Mouse (Mus musculus) kidney, embryonic 16.5 days (tissue): Measurements from ENCODE around the gene Zfp688. TPM values are rescaled to one million over a fixed set of nuclear protein-coding genes. Genes with fewer than 3 reads are reported as not detected.
"Not testable (repeated sequence)": the region's sequence is repeated elsewhere in the genome, so short reads cannot be mapped to it uniquely, and the experiment has no call there.

Experiments
- ATAC-seq: fragments of 200-750 bp; cut with Nextera tagmentation; 2 replicates; pipeline ENCODE4 v1.8.0; 2017; ENCODE audit warnings: moderate TSS enrichment; ENCODE audit not compliant: low FRiP score, low TSS enrichment
- H3K27ac ChIP-seq: fragments of 300-500 bp; sonication (generic); 2 replicates; pipeline ENCODE4 v1.5.1; 2014; ENCODE audit warnings: low read length
- H3K27me3 ChIP-seq: fragments of 300-500 bp; sonication (generic); 2 replicates; pipeline ENCODE4 v1.6.1; 2014; ENCODE audit warnings: low read length, control low read depth, mixed read lengths; ENCODE audit not compliant: insufficient read depth
- H3K36me3 ChIP-seq: fragments of 300-500 bp; sonication (generic); 2 replicates; pipeline ENCODE4 v1.6.1; 2014; ENCODE audit warnings: low read length, control low read depth, mixed read lengths; ENCODE audit not compliant: insufficient read depth
- H3K4me1 ChIP-seq: fragments of 300-500 bp; sonication (generic); 2 replicates; pipeline ENCODE4 v1.6.1; 2014; ENCODE audit warnings: low read length, control low read depth, mixed read lengths; ENCODE audit not compliant: insufficient read depth
- H3K4me2 ChIP-seq: fragments of 300-500 bp; sonication (generic); replicated peaks from 2 replicates; pipeline ENCODE4 v1.6.1; 2014; ENCODE audit warnings: low read depth, low read length
- H3K4me3 ChIP-seq: fragments of 300-500 bp; sonication (generic); 2 replicates; pipeline ENCODE4 v1.5.1; 2014; ENCODE audit warnings: mild to moderate bottlenecking, low read length
- H3K9ac ChIP-seq: fragments of 300-500 bp; sonication (generic); replicated peaks from 2 replicates; pipeline ENCODE4 v1.6.1; 2014; ENCODE audit warnings: low read length
- H3K9me3 ChIP-seq: fragments of 300-500 bp; sonication (generic); 2 replicates; pipeline ENCODE4 v1.6.1; 2016; ENCODE audit warnings: low read length, control low read depth
- WGBS: fragments of 180-500 bp; shearing (Covaris S2); extraction: QIAGEN DNeasy Blood & Tissue Kit; methylation state at CpG from one replicate; pipeline ENCODE4 v1.1.7; 2014; 5-methylcytosine and 5-hydroxymethylcytosine counted together
- polyA plus RNA-seq: library from polyadenylated mRNA; unstranded; fragments of >200 nt; fragmentation: Nextera tagmentation; extraction: Ambion mirVana; gene quantifications from 2 replicates; pipeline ENCODE4 v1.2.1, GENCODE M21; 2015

The Zfp688 gene
- polyA plus RNA-seq: 28.1 and 32.0 TPM in 2 replicates

DNA sequence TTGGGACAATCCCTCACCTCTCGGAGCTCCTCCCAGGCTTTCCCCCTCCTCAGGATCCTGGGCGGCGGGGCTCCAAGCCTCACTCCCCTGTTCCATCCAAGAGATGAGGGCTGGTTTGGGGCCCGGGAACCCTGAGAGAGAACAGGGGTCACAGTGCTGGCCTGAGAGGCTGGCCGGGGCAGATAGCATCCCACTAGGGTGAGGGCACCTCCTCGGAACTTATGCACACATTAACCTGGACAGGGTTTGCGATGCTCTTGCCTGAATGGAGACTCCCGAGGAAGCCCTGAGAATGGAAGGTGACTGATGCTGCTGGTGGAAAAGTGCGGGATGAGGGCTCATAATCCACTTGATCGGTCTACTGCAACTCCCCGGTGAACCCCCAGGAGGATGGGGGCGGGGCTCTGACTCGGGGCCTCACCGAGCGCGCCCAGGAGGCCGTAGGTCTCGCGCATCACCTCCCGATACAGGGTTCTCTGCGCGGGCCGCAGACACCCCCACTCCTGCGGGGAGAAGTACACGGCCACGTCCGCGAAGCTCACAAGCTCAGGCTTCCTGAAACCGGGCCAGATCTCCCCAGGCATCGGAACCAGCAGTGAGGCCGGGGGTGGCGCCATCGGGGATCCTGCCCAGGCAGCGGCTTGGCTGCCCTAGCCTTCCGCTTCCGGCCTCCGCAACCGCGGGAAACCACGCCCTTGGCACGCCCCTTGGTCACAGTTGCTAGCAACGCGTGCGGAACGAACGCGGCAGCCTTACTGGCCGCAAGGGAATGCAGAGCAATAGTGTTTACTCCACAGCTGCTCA, at the start of gene Zfp688:
Zfp688 (minus strand) TSS at position 681 of the 804 bp plus-strand sequence.
- peak within 1 kb of the TSS; percentile 83 for H3K4me2 ChIP-seq
- peaks cover 9% of the 10 kb centered on the region for H3K4me1 ChIP-seq
- ATAC-seq: peak; percentile 97
- H3K9me3 ChIP-seq: no peaks in the 10 kb centered on the region
- peak within 1 kb of the TSS; percentile 90 for H3K9ac ChIP-seq
- WGBS: under 1% methylated on average over 48 of the region's 48 CpGs
- peaks cover 6% of the 10 kb centered on the region; the same call in 1 of the 2 replicates for H3K27me3 ChIP-seq
- H3K36me3 ChIP-seq: 0 out of 2 replicates have a peak, but pooled peaks cover 4% of the 10 kb centered on the region
- peak within 1 kb of the TSS; percentile 85 for H3K4me3 ChIP-seq
- H3K27ac ChIP-seq: 0 out of 2 replicates have a peak within 1 kb of the TSS, but pooled peaks have one; percentile 48

DNA sequence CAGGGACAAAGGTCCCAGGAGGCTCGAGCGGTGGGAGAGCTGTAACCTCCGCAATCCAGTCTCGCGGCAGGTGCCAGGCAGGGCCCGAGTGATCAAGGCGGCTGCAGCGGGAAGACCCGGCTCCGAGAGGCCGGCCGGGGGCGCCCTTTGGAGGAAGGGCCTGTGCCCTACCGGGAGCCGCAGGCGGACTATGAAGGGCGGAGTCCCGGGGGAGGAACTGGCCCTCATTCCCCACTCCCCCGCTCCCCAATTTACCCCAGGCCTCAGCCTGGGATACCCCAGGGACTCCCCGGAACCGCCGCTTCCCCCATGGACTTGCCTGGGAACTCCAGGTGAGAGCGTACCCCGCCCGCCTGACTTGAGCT, 49.8 kb upstream of the Zfp688 start:
- H3K9ac ChIP-seq: peak overlapping the region; percentile 93
- H3K9me3 ChIP-seq: peaks cover 3% of the 10 kb centered on the region; the same call in 1 of the 2 replicates
- peak; percentile 35 for ATAC-seq
- H3K27ac ChIP-seq: peak overlapping the region; percentile 99
- peaks cover 47% of the 10 kb centered on the region for H3K36me3 ChIP-seq
- peak overlapping the region; percentile 67 for H3K4me3 ChIP-seq
- H3K27me3 ChIP-seq: no peaks in the 10 kb centered on the region
- peaks cover 15% of the 10 kb centered on the region for H3K4me1 ChIP-seq
- peak overlapping the region; percentile 88 for H3K4me2 ChIP-seq
- 1% methylated on average over 25 of the region's 25 CpGs for WGBS

DNA sequence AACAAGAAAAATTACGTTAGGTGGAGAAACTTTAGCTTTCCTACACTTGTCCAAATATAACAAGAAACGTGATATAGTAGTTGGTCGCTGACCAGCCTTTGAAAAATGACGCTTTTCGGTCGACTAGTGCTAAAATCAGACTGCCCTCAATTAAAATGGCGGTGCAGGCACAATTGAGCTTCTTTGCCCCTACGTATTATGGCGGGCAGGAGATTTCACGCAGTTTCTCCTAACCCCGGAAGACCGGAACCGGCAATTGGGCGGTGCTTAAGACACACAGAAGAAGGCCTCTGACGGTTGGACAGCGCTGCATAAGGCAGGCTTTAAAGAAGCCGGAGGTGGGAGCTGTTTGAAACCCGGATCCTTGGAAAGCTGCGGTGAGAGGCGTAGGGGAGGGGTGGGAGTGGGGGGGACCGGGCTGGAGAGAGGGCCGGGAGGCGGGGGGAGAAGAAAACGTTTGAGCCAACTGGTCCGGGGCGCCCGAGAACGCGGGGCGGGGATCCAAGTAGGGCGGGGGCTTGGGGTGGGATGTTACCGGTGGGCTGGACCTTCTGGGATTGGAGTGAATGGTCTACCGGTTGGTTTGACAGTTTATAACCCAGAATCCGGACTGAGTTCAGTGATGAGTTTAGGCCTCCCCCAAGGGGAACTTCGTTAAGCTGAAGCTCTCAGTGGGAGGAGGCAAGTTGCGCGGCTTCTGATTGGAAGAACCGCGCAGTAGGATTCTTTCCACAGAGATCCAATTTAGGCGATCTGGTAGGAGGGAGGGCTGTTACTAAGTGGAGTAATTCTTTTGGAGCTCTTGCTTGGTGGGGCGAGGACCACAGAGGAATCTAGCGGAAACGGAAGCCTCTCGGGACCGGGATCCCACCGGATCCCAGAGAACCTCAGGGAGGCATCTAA, 49.1 kb upstream of the Zfp688 start:
- peak; percentile 94 for ATAC-seq
- peaks cover 43% of the 10 kb centered on the region for H3K36me3 ChIP-seq
- H3K27ac ChIP-seq: peak overlapping the region; percentile 99
- H3K9ac ChIP-seq: peak overlapping the region; percentile 93
- peak overlapping the region; percentile 88 for H3K4me2 ChIP-seq
- WGBS: under 1% methylated on average over 46 of the region's 46 CpGs
- H3K9me3 ChIP-seq: peaks cover 3% of the 10 kb centered on the region; the same call in 1 of the 2 replicates
- peaks cover 15% of the 10 kb centered on the region for H3K4me1 ChIP-seq
- no peaks in the 10 kb centered on the region for H3K27me3 ChIP-seq
- H3K4me3 ChIP-seq: peak overlapping the region; percentile 67

DNA sequence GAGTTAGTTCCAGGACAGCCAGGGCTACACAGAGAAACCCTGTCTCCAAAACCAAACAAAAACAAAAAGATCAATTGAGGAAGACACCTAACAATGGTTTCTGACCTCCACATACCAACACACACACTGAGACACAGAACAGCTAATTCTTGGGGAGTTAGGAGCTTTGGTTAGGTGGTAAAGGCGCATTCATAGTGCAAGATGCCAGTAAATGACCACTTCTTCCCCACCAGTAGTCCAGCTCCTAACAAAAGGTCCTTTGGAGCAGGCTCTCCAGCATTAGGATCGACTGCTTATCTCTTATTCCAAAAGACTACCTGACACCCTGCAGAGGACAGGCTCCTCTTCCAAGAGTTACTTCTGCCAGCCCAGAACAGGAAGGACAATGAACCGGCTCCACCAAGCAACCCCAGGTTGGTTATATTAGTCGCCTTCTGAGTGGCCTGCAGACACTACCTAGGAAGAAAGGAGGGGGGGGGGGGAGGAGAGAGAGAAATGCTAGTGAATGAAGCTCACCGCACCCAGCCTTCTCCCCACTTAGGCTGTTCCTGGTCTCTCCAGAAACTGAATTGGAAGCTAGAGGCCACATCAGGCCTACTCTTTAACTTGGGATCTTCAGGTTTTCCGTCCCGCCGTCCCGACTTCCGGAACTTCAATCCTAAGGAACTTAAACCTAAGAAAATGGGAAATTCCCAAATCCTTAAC, 48.3 kb upstream of the Zfp688 start:
- H3K27me3 ChIP-seq: no peaks in the 10 kb centered on the region
- H3K4me2 ChIP-seq: peak overlapping the region; percentile 88
- H3K36me3 ChIP-seq: peaks cover 42% of the 10 kb centered on the region
- H3K9ac ChIP-seq: peak overlapping the region; percentile 93
- peaks cover 15% of the 10 kb centered on the region for H3K4me1 ChIP-seq
- H3K27ac ChIP-seq: peak overlapping the region; percentile 99
- WGBS: 9% methylated on average over 10 of the region's 10 CpGs
- peak overlapping the region; percentile 67 for H3K4me3 ChIP-seq
- peaks cover 3% of the 10 kb centered on the region; the same call in 1 of the 2 replicates for H3K9me3 ChIP-seq
- ATAC-seq: 0 out of 2 replicates have a peak, but pooled peaks have one; percentile 16

DNA sequence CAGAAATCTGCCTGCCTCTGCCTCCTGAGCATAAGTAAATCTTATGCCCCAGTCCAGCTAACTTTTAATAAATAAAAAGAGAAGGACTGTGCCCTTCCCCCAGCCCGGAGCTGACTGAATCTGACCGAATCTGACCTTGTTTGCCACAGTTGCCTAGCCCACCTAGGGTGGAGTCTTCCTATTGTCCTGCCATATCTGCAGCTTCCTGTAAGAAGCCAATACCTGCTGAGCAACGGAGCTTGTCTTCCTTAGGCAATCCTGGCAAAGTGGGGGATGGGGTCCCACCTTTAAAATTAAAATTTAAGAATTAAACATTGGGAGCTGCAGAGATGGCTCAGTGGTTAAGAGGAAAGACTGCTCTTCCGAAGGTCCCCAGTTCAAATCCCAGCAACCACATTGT, 44.7 kb upstream of the Zfp688 start:
- WGBS: 95% methylated on average over 4 of the region's 4 CpGs
- no peak overlapping the region for H3K4me2 ChIP-seq
- H3K9ac ChIP-seq: no peak overlapping the region
- peaks cover 7% of the 10 kb centered on the region; the same call in 1 of the 2 replicates for H3K4me1 ChIP-seq
- no peak for ATAC-seq
- no peaks in the 10 kb centered on the region for H3K27me3 ChIP-seq
- peaks cover 29% of the 10 kb centered on the region for H3K36me3 ChIP-seq
- H3K4me3 ChIP-seq: no peak overlapping the region
- no peak overlapping the region for H3K27ac ChIP-seq
- H3K9me3 ChIP-seq: peaks cover 3% of the 10 kb centered on the region; the same call in 1 of the 2 replicates

DNA sequence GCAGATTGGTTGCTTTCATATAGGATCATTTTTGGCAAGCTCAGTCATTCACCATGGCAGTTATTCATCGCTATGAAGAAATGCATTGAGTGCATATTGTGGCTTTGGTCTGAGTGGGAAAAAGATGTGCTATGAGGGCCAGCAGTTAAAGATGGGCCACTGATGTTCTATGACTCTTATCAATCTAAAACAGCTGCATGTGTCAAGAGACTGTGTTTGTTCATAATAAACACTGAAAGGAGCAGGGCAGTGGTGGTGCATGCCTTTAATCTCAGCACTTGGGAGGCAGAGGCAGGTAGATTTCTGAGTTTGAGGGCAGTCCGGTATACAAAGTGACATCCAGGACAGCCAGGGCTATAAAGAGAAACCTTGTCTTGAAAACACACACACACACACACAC, 43.8 kb upstream of the Zfp688 start:
- 95% methylated on average over 2 of the region's 2 CpGs for WGBS
- not testable (repeated sequence) for H3K4me1 ChIP-seq, H3K9me3 ChIP-seq, ATAC-seq, H3K27me3 ChIP-seq, H3K9ac ChIP-seq, H3K27ac ChIP-seq, H3K4me2 ChIP-seq, H3K4me3 ChIP-seq
- peaks cover 33% of the 10 kb centered on the region for H3K36me3 ChIP-seq

DNA sequence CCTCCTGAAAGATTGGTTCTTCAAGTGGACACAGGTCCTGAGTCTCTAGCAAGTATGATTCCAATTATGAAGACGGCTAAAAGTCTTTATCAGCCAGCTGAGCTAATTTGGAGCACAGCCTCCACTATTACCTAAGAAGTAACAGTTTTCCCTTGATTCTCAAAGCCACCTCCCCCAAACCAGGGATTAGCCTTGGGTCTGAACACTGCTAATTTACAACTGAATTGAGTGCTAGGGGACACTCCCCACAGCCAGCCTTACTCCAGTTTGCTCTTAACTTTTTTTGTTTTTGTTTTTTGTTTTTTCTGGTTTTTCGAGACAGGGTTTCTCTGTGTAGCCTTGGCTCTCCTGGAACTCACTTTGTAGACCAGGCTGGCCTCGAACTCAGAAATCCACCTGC, 43.3 kb upstream of the Zfp688 start:
- ATAC-seq: no peak
- WGBS: 92% methylated on average over 3 of the region's 3 CpGs
- no peak overlapping the region for H3K4me2 ChIP-seq
- no peaks in the 10 kb centered on the region for H3K27me3 ChIP-seq
- H3K4me3 ChIP-seq: no peak overlapping the region
- H3K36me3 ChIP-seq: peaks cover 38% of the 10 kb centered on the region
- no peak overlapping the region for H3K9ac ChIP-seq
- peaks cover 7% of the 10 kb centered on the region; the same call in 1 of the 2 replicates for H3K4me1 ChIP-seq
- H3K27ac ChIP-seq: no peak overlapping the region
- peaks cover 3% of the 10 kb centered on the region; the same call in 1 of the 2 replicates for H3K9me3 ChIP-seq

DNA sequence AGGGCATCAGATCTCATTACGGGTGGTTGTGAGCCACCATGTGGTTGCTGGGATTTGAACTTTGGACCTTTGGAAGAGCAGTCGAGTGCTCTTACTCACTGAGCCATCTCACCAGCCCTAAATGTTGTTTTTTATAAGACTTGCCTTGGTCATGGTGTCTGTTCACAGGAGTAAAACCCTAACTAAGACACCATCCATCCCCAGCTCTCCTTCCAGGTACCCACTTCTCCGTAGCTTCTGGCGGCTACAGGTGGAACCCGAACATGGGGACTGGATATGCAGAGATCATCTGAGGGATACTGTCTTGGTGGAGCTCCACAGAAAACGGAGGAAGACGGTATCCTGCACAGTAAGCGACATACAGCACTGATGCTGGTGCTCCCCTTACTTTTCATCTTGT, 37.4 kb upstream of the Zfp688 start, which contains the start of gene Prr14:
Prr14 (plus strand) TSS at position 301 of the 400 bp plus-strand sequence.
- H3K4me2 ChIP-seq, H3K4me3 ChIP-seq, H3K27ac ChIP-seq, H3K4me1 ChIP-seq, H3K9ac ChIP-seq, H3K27me3 ChIP-seq, ATAC-seq: not testable (repeated sequence)
- Histone ChIP-seq H3K36me3 (peaks cover 41% of the 10 kb centered on the region), H3K9me3 (peaks cover 10% of the 10 kb centered on the region)
- WGBS: 96% methylated on average over 7 of the region's 8 CpGs
